Mouse (Mus musculus) small intestine, adult 2 months (tissue): ENCODE results near the gene Tti1.

ENCODE experiments used
- CTCF ChIP-seq: fragments of 200-500 bp; IDR thresholded peaks from 2 replicates; pipeline ENCODE4 v1.5.1; 2012; ENCODE audit warnings: low read depth, mild to moderate bottlenecking, control low read depth, inconsistent platforms, low read length, moderate library complexity, mixed read lengths; ENCODE audit not compliant: insufficient replicate concordance, insufficient read length; ENCODE audit errors: extremely low read depth
- POLR2A ChIP-seq: fragments of 200-500 bp; IDR thresholded peaks from 2 replicates; pipeline ENCODE4 v1.6.1; 2012; ENCODE audit warnings: low read depth, mild to moderate bottlenecking, control low read depth, inconsistent platforms, low read length, moderate library complexity

DNA sequence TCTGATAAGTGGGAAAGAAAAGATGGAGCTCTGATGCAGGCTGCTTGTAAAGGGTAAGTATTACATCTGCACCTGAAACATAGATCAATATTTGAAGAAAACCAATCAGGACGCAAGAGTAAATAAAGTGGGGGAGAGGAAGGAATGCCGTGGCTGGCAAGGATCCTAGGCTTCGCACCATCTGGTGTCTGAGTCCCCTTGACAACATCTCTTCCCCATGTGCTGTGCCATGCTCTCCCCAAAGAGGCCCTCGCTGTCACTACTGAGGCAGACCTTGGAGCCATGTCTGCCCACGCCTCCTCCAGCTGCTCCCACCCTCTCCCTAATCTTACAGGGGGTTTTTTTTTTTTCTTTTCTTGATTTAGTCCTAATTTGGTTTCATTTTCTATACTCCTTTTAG, 74.3 kb downstream of the Tti1 start:
- TF ChIP-seq CTCF (no peak), POLR2A (no peak)
